Mouse (Mus musculus): ENCODE results near the gene Timd4. TPM values are rescaled to one million over a fixed set of nuclear protein-coding genes. Genes with fewer than 3 reads are reported as not detected.

The Timd4 gene
- 0.50 and 2.1 TPM in 2 replicates for polyA plus RNA-seq (2012; ENCODE audit: insufficient read depth, insufficient read length, missing spikeins)

GRCm38 (mm10) chr11:46810511-46810910 is at the start of gene Timd4:
Gene Timd4, plus strand, starts transcription at chr11:46810800.
- Histone ChIP-seq H3K4me3 (ENCODE audit: insufficient read depth, low read depth, low read length) (no peak within 1 kb of the TSS), H3K4me1 (ENCODE audit: control insufficient read depth, insufficient read depth, insufficient read length, low read length) (no peaks in the 10 kb centered on the region), H3K27ac (replicated peaks; ENCODE audit: low read depth, low read length) (no peak within 1 kb of the TSS)

- no peak overlapping the region for H3K27ac ChIP-seq (replicated peaks; ENCODE audit: low read depth, low read length)
- no peaks in the 10 kb centered on the region for H3K4me1 ChIP-seq (ENCODE audit: control insufficient read depth, insufficient read depth, insufficient read length, low read length)
Measured at GRCm38 (mm10) chr11:46776879-46777278, 33.7 kb upstream of the Timd4 start.

GRCm38 (mm10) chr11:46779811-46780210 is 30.8 kb upstream of the Timd4 start:
- H3K27ac ChIP-seq (replicated peaks; ENCODE audit: low read depth, low read length) = no peak overlapping the region
- H3K4me3 ChIP-seq (ENCODE audit: insufficient read depth, low read depth, low read length) = no peak overlapping the region
- no peaks in the 10 kb centered on the region for H3K4me1 ChIP-seq (ENCODE audit: control insufficient read depth, insufficient read depth, insufficient read length, low read length)

More at GRCm38 (mm10) chr11:46776879-46777278, 33.7 kb upstream of the Timd4 start:
- no peak overlapping the region for H3K4me3 ChIP-seq (ENCODE audit: insufficient read depth, low read depth, low read length)

- Histone ChIP-seq H3K4me3 (ENCODE audit: insufficient read depth, low read depth, low read length) (no peak overlapping the region), H3K27ac (replicated peaks; ENCODE audit: low read depth, low read length) (no peak overlapping the region), H3K4me1 (ENCODE audit: control insufficient read depth, insufficient read depth, insufficient read length, low read length) (no peaks in the 10 kb centered on the region)
Measured at GRCm38 (mm10) chr11:46804440-46804839, 6.2 kb upstream of the Timd4 start.

GRCm38 (mm10) chr11:46817692-46818091 is 7.1 kb downstream of the Timd4 start:
- H3K27ac ChIP-seq (replicated peaks; ENCODE audit: low read depth, low read length) = no peak overlapping the region

GRCm38 (mm10) chr11:46819930-46820329 is 9.3 kb downstream of the Timd4 start:
- no peak overlapping the region for H3K27ac ChIP-seq (replicated peaks; ENCODE audit: low read depth, low read length)
- no peak overlapping the region for H3K4me3 ChIP-seq (ENCODE audit: insufficient read depth, low read depth, low read length)
- H3K4me1 ChIP-seq (ENCODE audit: control insufficient read depth, insufficient read depth, insufficient read length, low read length) = no peaks in the 10 kb centered on the region

More at GRCm38 (mm10) chr11:46817692-46818091, 7.1 kb downstream of the Timd4 start:
- Histone ChIP-seq H3K4me3 (ENCODE audit: insufficient read depth, low read depth, low read length) (no peak overlapping the region), H3K4me1 (ENCODE audit: control insufficient read depth, insufficient read depth, insufficient read length, low read length) (no peaks in the 10 kb centered on the region)

GRCm38 (mm10) chr11:46830348-46830747 is 19.7 kb downstream of the Timd4 start:
- H3K4me3 ChIP-seq (ENCODE audit: insufficient read depth, low read depth, low read length) = no peak overlapping the region
- no peak overlapping the region for H3K27ac ChIP-seq (replicated peaks; ENCODE audit: low read depth, low read length)
- no peaks in the 10 kb centered on the region for H3K4me1 ChIP-seq (ENCODE audit: control insufficient read depth, insufficient read depth, insufficient read length, low read length)

GRCm38 (mm10) chr11:46835080-46835479 is 24.5 kb downstream of the Timd4 start:
- no peak overlapping the region for H3K4me3 ChIP-seq (ENCODE audit: insufficient read depth, low read depth, low read length)
- H3K4me1 ChIP-seq (ENCODE audit: control insufficient read depth, insufficient read depth, insufficient read length, low read length) = no peaks in the 10 kb centered on the region
- no peak overlapping the region for H3K27ac ChIP-seq (replicated peaks; ENCODE audit: low read depth, low read length)

- H3K4me1 ChIP-seq (ENCODE audit: control insufficient read depth, insufficient read depth, insufficient read length, low read length) = no peaks in the 10 kb centered on the region
- no peak overlapping the region for H3K4me3 ChIP-seq (ENCODE audit: insufficient read depth, low read depth, low read length)
- no peak overlapping the region for H3K27ac ChIP-seq (replicated peaks; ENCODE audit: low read depth, low read length)
Measured at GRCm38 (mm10) chr11:46842015-46842726, 31.6 kb downstream of the Timd4 start.

- Histone ChIP-seq H3K4me1 (ENCODE audit: control insufficient read depth, insufficient read depth, insufficient read length, low read length) (no peaks in the 10 kb centered on the region), H3K4me3 (ENCODE audit: insufficient read depth, low read depth, low read length) (no peak overlapping the region), H3K27ac (replicated peaks; ENCODE audit: low read depth, low read length) (no peak overlapping the region)
Measured at GRCm38 (mm10) chr11:46846661-46847060, 36.1 kb downstream of the Timd4 start.

- Histone ChIP-seq H3K4me3 (ENCODE audit: insufficient read depth, low read depth, low read length) (no peak overlapping the region), H3K4me1 (ENCODE audit: control insufficient read depth, insufficient read depth, insufficient read length, low read length) (no peaks in the 10 kb centered on the region), H3K27ac (replicated peaks; ENCODE audit: low read depth, low read length) (no peak overlapping the region)
Measured at GRCm38 (mm10) chr11:46847827-46848220, 37.2 kb downstream of the Timd4 start.

- no peak overlapping the region for H3K27ac ChIP-seq (replicated peaks; ENCODE audit: low read depth, low read length)
- H3K4me3 ChIP-seq (ENCODE audit: insufficient read depth, low read depth, low read length) = no peak overlapping the region
- H3K4me1 ChIP-seq (ENCODE audit: control insufficient read depth, insufficient read depth, insufficient read length, low read length) = no peaks in the 10 kb centered on the region
Measured at GRCm38 (mm10) chr11:46848221-46848971, 37.8 kb downstream of the Timd4 start.

GRCm38 (mm10) chr11:46864809-46865208 is 54.2 kb downstream of the Timd4 start:
- Histone ChIP-seq H3K4me1 (ENCODE audit: control insufficient read depth, insufficient read depth, insufficient read length, low read length) (no peaks in the 10 kb centered on the region), H3K27ac (replicated peaks; ENCODE audit: low read depth, low read length) (no peak overlapping the region), H3K4me3 (ENCODE audit: insufficient read depth, low read depth, low read length) (no peak overlapping the region)

- Histone ChIP-seq H3K27ac (replicated peaks; ENCODE audit: low read depth, low read length) (no peak overlapping the region), H3K4me3 (ENCODE audit: insufficient read depth, low read depth, low read length) (no peak overlapping the region), H3K4me1 (ENCODE audit: control insufficient read depth, insufficient read depth, insufficient read length, low read length) (no peaks in the 10 kb centered on the region)
Measured at GRCm38 (mm10) chr11:46868594-46868993, 58.0 kb downstream of the Timd4 start.

GRCm38 (mm10) chr11:46875774-46876173 is 65.2 kb downstream of the Timd4 start:
- Histone ChIP-seq H3K4me1 (ENCODE audit: control insufficient read depth, insufficient read depth, insufficient read length, low read length) (no peaks in the 10 kb centered on the region), H3K27ac (replicated peaks; ENCODE audit: low read depth, low read length) (no peak overlapping the region), H3K4me3 (ENCODE audit: insufficient read depth, low read depth, low read length) (no peak overlapping the region)

- Histone ChIP-seq H3K4me3 (ENCODE audit: insufficient read depth, low read depth, low read length) (no peak overlapping the region), H3K27ac (replicated peaks; ENCODE audit: low read depth, low read length) (no peak overlapping the region), H3K4me1 (ENCODE audit: control insufficient read depth, insufficient read depth, insufficient read length, low read length) (no peaks in the 10 kb centered on the region)
Measured at GRCm38 (mm10) chr11:46882456-46882855, 71.9 kb downstream of the Timd4 start.

All from brown adipose tissue, adult 24 weeks (tissue).